Mouse (Mus musculus) 3T3-L1 (cell line): ENCODE data around the gene 4933428M09Rik.
"Not testable (repeated sequence)": the region's sequence is repeated elsewhere in the genome, so short reads cannot be mapped to it uniquely, and the experiment has no call there.

Source experiments
- DNase-seq: peaks from one replicate; pipeline ENCODE4 v3.0.0-alpha.2; 2015; ENCODE audit warnings: low read depth, low spot score

The 4933428M09Rik gene

GRCm38 (mm10) chrX:139178928-139179327 lies at the start of gene 4933428M09Rik:
TSS of gene 4933428M09Rik (plus strand) at chrX:139179228.
- DNase-seq, result no peak

GRCm38 (mm10) chrX:139134031-139134430 lies 45.0 kb upstream of the 4933428M09Rik start:
- DNase-seq, result no peak

- DNase-seq, result not testable (repeated sequence)
Observed at GRCm38 (mm10) chrX:139191506-139191905, 12.5 kb downstream of the 4933428M09Rik start.

- DNase-seq, result no peak
Observed at GRCm38 (mm10) chrX:139194572-139195279, 15.7 kb downstream of the 4933428M09Rik start.

- DNase-seq, result peak; percentile 35
Observed at GRCm38 (mm10) chrX:139209191-139209828, 30.3 kb downstream of the 4933428M09Rik start.

GRCm38 (mm10) chrX:139209829-139210225 lies 30.8 kb downstream of the 4933428M09Rik start, which contains the start of gene Mum1l1:
TSS of gene Mum1l1 (plus strand) at chrX:139210042.
- DNase-seq, result peak; percentile 58

- no peak for DNase-seq
Observed at GRCm38 (mm10) chrX:139214765-139215164, 35.7 kb downstream of the 4933428M09Rik start.

- no peak for DNase-seq
Observed at GRCm38 (mm10) chrX:139216409-139216808, 37.4 kb downstream of the 4933428M09Rik start.

GRCm38 (mm10) chrX:139216991-139217593 lies 38.1 kb downstream of the 4933428M09Rik start:
- peak; percentile 63 for DNase-seq

- peak; percentile 21 for DNase-seq
Observed at GRCm38 (mm10) chrX:139217776-139218175, 38.7 kb downstream of the 4933428M09Rik start.

- peak; percentile 88 for DNase-seq
Observed at GRCm38 (mm10) chrX:139219017-139219416, 40.0 kb downstream of the 4933428M09Rik start.

GRCm38 (mm10) chrX:139220830-139221229 lies 41.8 kb downstream of the 4933428M09Rik start:
- peak; percentile 81 for DNase-seq

GRCm38 (mm10) chrX:139221893-139222292 lies 42.9 kb downstream of the 4933428M09Rik start:
- peak; percentile 70 for DNase-seq
